Mouse (Mus musculus): ENCODE data around the gene Pik3r5. TPM values are rescaled to one million over a fixed set of nuclear protein-coding genes. Genes with fewer than 3 reads are reported as not detected.

The Pik3r5 gene
- total and polyA plus RNA-seq, 3 experiments, result 3.2 to 5.7 TPM; not detected in 1

GRCm38 (mm10) chr11:68451747-68452405 lies 20.0 kb downstream of the Pik3r5 start:
- no peak for DNase-seq (ENCODE audit: low read depth, low spot score)
- Histone ChIP-seq H3K27me3 (ENCODE audit: control insufficient read depth in 1 of 2, insufficient read depth in 2 of 2, low read length in 2 of 2) (no peaks in the 10 kb centered on the region), H3K4me3 (ENCODE audit: control insufficient read depth in 1 of 2, insufficient read depth in 1 of 2, low read depth in 2 of 2, low read length in 2 of 2) (no peak overlapping the region), H3K9me3 (replicated peaks; ENCODE audit: insufficient read depth, low read length) (no peaks in the 10 kb centered on the region), H3K36me3 (ENCODE audit: control insufficient read depth in 1 of 2, insufficient read depth in 2 of 2, low read length in 2 of 2) (no peaks in the 10 kb centered on the region), H3K27ac (ENCODE audit: control insufficient read depth, low read depth, low read length) (no peak overlapping the region), H3K9ac (ENCODE audit: control insufficient read depth, low read depth, low read length, poor library complexity, severe bottlenecking) (no peak overlapping the region), H3K4me1 (ENCODE audit: control insufficient read depth in 1 of 2, insufficient read depth in 2 of 2, low read length in 2 of 2) (no peaks in the 10 kb centered on the region), H3K79me2 (ENCODE audit: control insufficient read depth, insufficient read depth, low read length, poor library complexity) (no peaks in the 10 kb centered on the region)
- TF ChIP-seq MAX (IDR thresholded peaks at IDR 0.05; ENCODE audit: low read length) (no peak), CHD2 (IDR thresholded peaks at IDR 0.05; ENCODE audit: low read length) (no peak), ZC3H11A (IDR thresholded peaks at IDR 0.05; ENCODE audit: low read depth, low read length) (no peak), POLR2AphosphoS5 (IDR thresholded peaks at IDR 0.05; ENCODE audit: borderline replicate concordance, low read depth, low read length) (no peak), MYC (IDR thresholded peaks at IDR 0.05; ENCODE audit: low read depth, low read length) (no peak), NRF1 (IDR thresholded peaks at IDR 0.05; ENCODE audit: insufficient read depth, low read depth, low read length, poor library complexity, severe bottlenecking) (no peak), ZMIZ1 (IDR thresholded peaks at IDR 0.05; ENCODE audit: low read depth, low read length) (no peak), CTCF (IDR thresholded peaks at IDR 0.05 in 2 of 3, conservative IDR thresholded peaks at IDR 0.05 in 1 of 3; ENCODE audit: control insufficient read depth in 1 of 3, insufficient read depth in 1 of 3, low read depth in 2 of 3, low read length in 3 of 3, poor library complexity in 1 of 3, severe bottlenecking in 1 of 3) (no peak), E2F4 (IDR thresholded peaks at IDR 0.05; ENCODE audit: borderline replicate concordance, low read depth, low read length) (no peak), HCFC1 (IDR thresholded peaks at IDR 0.05; ENCODE audit: low read depth, low read length) (no peak), MAZ (IDR thresholded peaks at IDR 0.05; ENCODE audit: low read depth, low read length) (no peak), UBTF (IDR thresholded peaks at IDR 0.05; ENCODE audit: borderline replicate concordance, insufficient read depth, low read depth, low read length) (no peak), GATA1 (IDR thresholded peaks at IDR 0.05; ENCODE audit: low read depth, low read length) (no peak), KAT2A (conservative IDR thresholded peaks at IDR 0.05; ENCODE audit: low read depth, low read length) (no peak), JUND (IDR thresholded peaks at IDR 0.05; ENCODE audit: low read depth, low read length) (no peak), POLR2AphosphoS2 (IDR thresholded peaks at IDR 0.05; ENCODE audit: low read length) (no peak), BHLHE40 (IDR thresholded peaks at IDR 0.05; ENCODE audit: borderline replicate concordance, low read depth, low read length) (no peak), CHD1 (IDR thresholded peaks at IDR 0.05; ENCODE audit: low read depth, low read length) (no peak)

GRCm38 (mm10) chr11:68452740-68453139 lies 20.8 kb downstream of the Pik3r5 start:
- Histone ChIP-seq H3K27me3 (ENCODE audit: control insufficient read depth in 1 of 2, insufficient read depth in 2 of 2, low read length in 2 of 2) (no peaks in the 10 kb centered on the region), H3K36me3 (ENCODE audit: control insufficient read depth in 1 of 2, insufficient read depth in 2 of 2, low read length in 2 of 2) (no peaks in the 10 kb centered on the region), H3K9me3 (replicated peaks; ENCODE audit: insufficient read depth, low read length) (no peaks in the 10 kb centered on the region), H3K4me3 (ENCODE audit: control insufficient read depth in 1 of 2, insufficient read depth in 1 of 2, low read depth in 2 of 2, low read length in 2 of 2) (no peak overlapping the region), H3K4me1 (ENCODE audit: control insufficient read depth in 1 of 2, insufficient read depth in 2 of 2, low read length in 2 of 2) (no peaks in the 10 kb centered on the region), H3K9ac (ENCODE audit: control insufficient read depth, low read depth, low read length, poor library complexity, severe bottlenecking) (no peak overlapping the region), H3K27ac (ENCODE audit: control insufficient read depth, low read depth, low read length) (no peak overlapping the region), H3K79me2 (ENCODE audit: control insufficient read depth, insufficient read depth, low read length, poor library complexity) (no peaks in the 10 kb centered on the region)
- DNase-seq (ENCODE audit: low read depth, low spot score), result no peak
- TF ChIP-seq MAFK (IDR thresholded peaks at IDR 0.05; ENCODE audit: borderline replicate concordance, low read depth, low read length) (no peak), SMC3 (IDR thresholded peaks at IDR 0.05; ENCODE audit: low read depth, low read length) (no peak), TBP (IDR thresholded peaks at IDR 0.05; ENCODE audit: low read depth, low read length) (no peak), ZNF384 (IDR thresholded peaks at IDR 0.05; ENCODE audit: low read depth, low read length) (no peak), CHD2 (IDR thresholded peaks at IDR 0.05; ENCODE audit: low read length) (no peak), HCFC1 (IDR thresholded peaks at IDR 0.05; ENCODE audit: low read depth, low read length) (no peak), MXI1 (IDR thresholded peaks at IDR 0.05; ENCODE audit: low read depth, low read length) (no peak), MAX (IDR thresholded peaks at IDR 0.05; ENCODE audit: low read length) (no peak), GATA1 (IDR thresholded peaks at IDR 0.05; ENCODE audit: low read depth, low read length) (no peak), POLR2A (IDR thresholded peaks at IDR 0.05; ENCODE audit: control insufficient read depth in 1 of 2, insufficient read depth in 1 of 2, low read depth in 1 of 2, low read length in 2 of 2, poor library complexity in 1 of 2) (no peak), ETS1 (IDR thresholded peaks at IDR 0.05; ENCODE audit: low read depth, low read length) (no peak), JUND (IDR thresholded peaks at IDR 0.05; ENCODE audit: low read depth, low read length) (no peak), TCF12 (IDR thresholded peaks at IDR 0.05; ENCODE audit: low read depth, low read length) (no peak), NRF1 (IDR thresholded peaks at IDR 0.05; ENCODE audit: insufficient read depth, low read depth, low read length, poor library complexity, severe bottlenecking) (no peak), EP300 (IDR thresholded peaks at IDR 0.05; ENCODE audit: low read depth in 1 of 2, low read length in 2 of 2) (no peak), ZMIZ1 (IDR thresholded peaks at IDR 0.05; ENCODE audit: low read depth, low read length) (no peak), MYB (IDR thresholded peaks at IDR 0.05; ENCODE audit: low read depth, low read length) (no peak), BHLHE40 (IDR thresholded peaks at IDR 0.05; ENCODE audit: borderline replicate concordance, low read depth, low read length) (no peak), TAL1 (IDR thresholded peaks at IDR 0.05; ENCODE audit: low read length) (no peak), E2F4 (IDR thresholded peaks at IDR 0.05; ENCODE audit: borderline replicate concordance, low read depth, low read length) (no peak)
